Mouse (Mus musculus) forebrain, embryonic 11.5 days (tissue): ENCODE measurements at regions not wholly inside any gene's neighbourhood (a gene's known extent, or its start where the extent isn't known, plus 50 kb on each side); places are given as distances from the start of the nearest gene placed in this dataset.

Experiments
- ATAC-seq: fragments of 200-750 bp; cut with Nextera tagmentation; replicated peaks from 2 replicates; pipeline ENCODE4 v1.8.0; 2017; ENCODE audit warnings: moderate TSS enrichment; ENCODE audit not compliant: low FRiP score
- DNase-seq: peaks from one replicate; pipeline ENCODE4 v3.0.0-alpha.2; 2017; ENCODE audit warnings: low spot score
- H3K27ac ChIP-seq: fragments of 300-500 bp; sonication (generic); 2 replicates; pipeline ENCODE4 v1.5.1; 2014; ENCODE audit warnings: low read depth, low read length
- H3K27me3 ChIP-seq: fragments of 300-500 bp; sonication (generic); 2 replicates; pipeline ENCODE4 v1.6.1; 2014; ENCODE audit warnings: mild to moderate bottlenecking, low read length, mixed read lengths; ENCODE audit not compliant: control insufficient read depth, insufficient read depth
- H3K36me3 ChIP-seq: fragments of 300-500 bp; sonication (generic); 2 replicates; pipeline ENCODE4 v1.6.1; 2014; ENCODE audit warnings: mild to moderate bottlenecking, low read length, moderate library complexity, mixed read lengths; ENCODE audit not compliant: control insufficient read depth, insufficient read depth
- H3K4me1 ChIP-seq: fragments of 300-500 bp; sonication (generic); replicated peaks from 2 replicates; pipeline ENCODE4 v1.6.1; 2014; ENCODE audit warnings: low read length, mixed read lengths; ENCODE audit not compliant: control insufficient read depth, insufficient read depth
- H3K4me2 ChIP-seq: fragments of 300-500 bp; sonication (generic); 2 replicates; pipeline ENCODE4 v1.6.1; 2014; ENCODE audit warnings: low read depth, mild to moderate bottlenecking, low read length, moderate library complexity, mixed read lengths; ENCODE audit not compliant: severe bottlenecking
- H3K4me3 ChIP-seq: fragments of 300-500 bp; sonication (generic); 2 replicates; pipeline ENCODE4 v1.5.1; 2014; ENCODE audit warnings: low read depth, low read length
- H3K9ac ChIP-seq: fragments of 300-500 bp; sonication (generic); 2 replicates; pipeline ENCODE4 v1.6.1; 2014; ENCODE audit warnings: low read length
- H3K9me3 ChIP-seq: fragments of 300-500 bp; sonication (generic); 2 replicates; pipeline ENCODE4 v1.6.1; 2016; ENCODE audit warnings: low read length, mixed read lengths; ENCODE audit not compliant: control insufficient read depth
- WGBS: fragments of 180-500 bp; shearing (Covaris S2); extraction: QIAGEN DNeasy Blood & Tissue Kit; methylation state at CpG from one replicate; pipeline ENCODE4 v1.1.7; 2014; 5-methylcytosine and 5-hydroxymethylcytosine counted together

DNA sequence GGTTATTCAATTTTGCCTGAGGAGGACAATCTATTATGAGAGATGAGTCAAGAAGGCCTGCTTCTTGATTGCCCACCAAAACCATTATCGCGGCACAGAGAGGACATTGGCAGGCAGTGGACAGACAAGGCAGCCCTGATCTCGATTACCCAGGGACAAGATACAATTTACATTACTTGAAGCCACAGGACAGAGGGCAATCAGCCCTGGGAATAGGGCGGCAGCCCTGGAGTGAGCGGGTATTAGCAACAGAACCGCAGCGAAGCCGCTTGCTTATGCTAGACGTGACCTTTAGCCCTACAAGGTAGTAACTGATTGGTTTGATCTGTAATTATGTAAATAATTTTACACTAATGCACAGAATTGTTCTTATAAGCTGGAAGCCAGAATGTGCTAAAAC lies 586.0 kb upstream of the Pitx2 start:
- Histone ChIP-seq H3K27ac (no peak overlapping the region), H3K36me3 (no peaks in the 10 kb centered on the region), H3K9me3 (no peaks in the 10 kb centered on the region), H3K27me3 (no peaks in the 10 kb centered on the region), H3K4me1 (no peaks in the 10 kb centered on the region), H3K4me3 (no peak overlapping the region), H3K4me2 (no peak overlapping the region), H3K9ac (no peak overlapping the region)
- WGBS: 85% methylated on average over 9 of the region's 9 CpGs
- no peak for DNase-seq
- ATAC-seq: no peak

DNA sequence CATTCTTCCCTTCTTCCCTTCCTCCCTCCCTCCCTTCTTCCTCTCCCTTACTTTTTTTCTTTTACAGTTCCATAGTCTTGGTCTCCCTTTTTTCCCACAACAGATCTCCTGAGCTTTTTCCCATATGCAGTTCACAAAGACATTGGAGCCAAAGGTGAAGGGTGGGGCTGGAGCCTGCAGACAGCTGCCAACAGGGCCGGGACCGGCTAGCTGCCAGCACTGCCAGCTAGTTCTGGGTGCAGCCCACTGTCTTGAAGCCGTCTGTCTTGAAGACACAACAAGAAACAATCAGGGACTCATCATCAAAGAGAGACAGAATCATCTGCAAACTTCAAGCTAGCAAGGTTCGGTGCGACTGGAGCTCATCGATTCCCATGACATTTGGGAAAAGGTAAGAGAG lies 588.9 kb upstream of the Pitx2 start:
- WGBS: 81% methylated on average over 6 of the region's 6 CpGs
- ATAC-seq (no peak), DNase-seq (no peak)
- Histone ChIP-seq H3K36me3 (no peaks in the 10 kb centered on the region), H3K27me3 (no peaks in the 10 kb centered on the region), H3K4me3 (no peak overlapping the region), H3K27ac (no peak overlapping the region), H3K4me2 (no peak overlapping the region), H3K4me1 (no peaks in the 10 kb centered on the region), H3K9me3 (no peaks in the 10 kb centered on the region), H3K9ac (no peak overlapping the region)

DNA sequence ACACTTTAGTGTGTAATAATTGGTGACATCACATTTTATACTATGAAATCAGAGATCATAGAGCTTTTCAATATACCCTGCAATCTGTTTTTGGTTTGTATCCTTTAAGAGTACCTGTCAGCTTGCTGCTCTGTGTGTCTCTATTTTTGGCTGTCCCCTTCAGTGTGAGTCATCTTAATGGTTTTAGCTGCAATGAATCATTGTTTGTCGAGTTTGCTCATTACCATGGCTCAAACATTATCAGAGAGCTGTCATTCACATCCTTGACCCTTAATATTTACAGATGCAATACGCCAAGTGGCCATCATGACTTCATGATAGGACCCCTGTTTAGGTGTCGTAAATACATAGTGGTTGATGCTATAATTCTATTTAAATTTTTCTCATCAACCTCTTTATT lies 591.0 kb upstream of the Pitx2 start:
- H3K9ac ChIP-seq: no peak overlapping the region
- no peak for ATAC-seq
- no peak for DNase-seq
- no peaks in the 10 kb centered on the region for H3K4me1 ChIP-seq
- no peak overlapping the region for H3K4me2 ChIP-seq
- no peaks in the 10 kb centered on the region for H3K27me3 ChIP-seq
- no peak overlapping the region for H3K4me3 ChIP-seq
- no peak overlapping the region for H3K27ac ChIP-seq
- no peaks in the 10 kb centered on the region for H3K9me3 ChIP-seq
- 85% methylated on average over 3 of the region's 3 CpGs for WGBS
- H3K36me3 ChIP-seq: no peaks in the 10 kb centered on the region

DNA sequence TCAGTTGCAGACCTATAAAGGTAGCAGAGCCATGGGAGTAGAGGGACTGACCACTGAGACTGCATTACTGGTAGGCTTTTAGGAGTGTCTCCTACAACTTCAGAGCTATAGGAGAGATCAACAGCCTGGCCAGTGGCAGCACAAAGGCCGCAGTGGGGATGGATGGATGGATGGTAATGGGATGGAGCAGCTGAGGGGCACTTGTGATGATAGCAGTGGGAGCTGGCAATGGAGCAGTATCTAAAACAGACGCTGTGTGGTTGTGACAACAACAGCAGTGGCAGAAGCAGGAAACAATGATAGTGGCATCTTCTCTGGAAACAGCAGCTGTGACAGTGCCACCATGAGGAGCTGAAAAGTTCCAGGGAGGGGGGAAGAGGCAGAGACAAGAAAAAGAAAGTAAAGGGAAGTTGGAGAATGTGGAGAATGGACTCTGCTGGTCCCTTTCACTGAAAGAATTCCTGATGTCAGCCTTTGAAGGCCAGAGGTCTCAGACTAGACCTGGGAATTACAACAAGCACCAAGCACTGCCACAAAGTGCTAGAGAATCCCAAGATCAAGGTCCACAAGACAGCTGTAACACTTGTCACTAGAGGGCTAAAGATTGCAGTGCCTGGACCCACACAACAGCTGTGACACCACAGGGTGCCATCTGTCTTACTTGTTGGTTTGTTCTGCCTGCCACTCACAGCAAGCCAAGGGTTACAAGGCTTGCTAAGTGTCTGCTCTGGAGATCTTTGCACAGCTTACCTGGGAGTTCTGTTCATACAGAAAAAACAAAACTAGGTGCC lies 624.1 kb upstream of the Pitx2 start:
- no peaks in the 10 kb centered on the region for H3K4me1 ChIP-seq
- H3K4me2 ChIP-seq: no peak overlapping the region
- 75% methylated on average over 2 of the region's 2 CpGs for WGBS
- H3K36me3 ChIP-seq: no peaks in the 10 kb centered on the region
- no peaks in the 10 kb centered on the region for H3K9me3 ChIP-seq
- H3K9ac ChIP-seq: no peak overlapping the region
- H3K27me3 ChIP-seq: no peaks in the 10 kb centered on the region
- DNase-seq (no peak), ATAC-seq (no peak)
- no peak overlapping the region for H3K27ac ChIP-seq
- no peak overlapping the region for H3K4me3 ChIP-seq

DNA sequence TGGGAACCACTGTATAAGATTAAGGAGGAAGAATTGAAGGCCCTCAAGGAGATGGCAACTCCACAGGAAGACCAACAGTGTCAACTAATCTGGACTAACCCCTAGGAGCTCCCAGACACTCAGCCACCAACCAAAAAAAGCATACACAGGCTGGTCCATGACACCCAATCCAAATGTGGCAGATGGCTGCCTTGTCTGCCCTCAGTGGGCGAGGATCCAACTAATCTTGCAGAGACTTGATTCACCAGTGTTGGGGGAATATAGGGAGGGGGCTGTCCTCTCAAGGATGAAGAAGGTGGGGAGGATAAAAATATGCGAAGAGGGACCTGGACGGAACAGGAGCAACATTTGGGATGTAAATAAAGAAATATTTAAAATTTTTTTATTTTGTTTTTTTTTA lies 629.1 kb upstream of the Pitx2 start:
- WGBS: 91% methylated on average over 3 of the region's 3 CpGs
- ATAC-seq: no peak

DNA sequence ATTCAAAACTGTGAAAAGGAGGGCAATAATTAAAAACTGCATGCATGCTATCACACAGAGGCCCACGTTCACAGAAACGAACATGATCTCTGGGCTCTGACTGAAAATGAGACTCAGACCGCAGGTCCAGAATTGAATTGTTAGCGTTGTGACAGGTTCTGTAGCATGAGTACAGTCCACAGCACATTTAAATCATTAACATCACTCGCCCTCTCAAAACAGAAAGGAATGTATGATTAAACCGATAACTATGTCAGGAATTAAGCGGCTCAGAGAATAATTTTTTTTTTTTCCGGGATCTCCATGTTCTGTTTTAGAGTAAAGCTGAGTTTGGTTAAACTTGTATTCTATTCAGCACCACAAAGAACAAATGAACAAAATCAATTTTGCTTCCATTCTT lies 634.3 kb upstream of the Pitx2 start:
- 83% methylated on average over 8 of the region's 8 CpGs for WGBS
- DNase-seq (no peak), ATAC-seq (no peak)
- H3K36me3 ChIP-seq: no peaks in the 10 kb centered on the region
- H3K9me3 ChIP-seq: no peaks in the 10 kb centered on the region
- H3K4me3 ChIP-seq: no peak overlapping the region
- no peaks in the 10 kb centered on the region for H3K27me3 ChIP-seq
- no peak overlapping the region for H3K27ac ChIP-seq
- no peaks in the 10 kb centered on the region for H3K4me1 ChIP-seq
- H3K4me2 ChIP-seq: no peak overlapping the region
- H3K9ac ChIP-seq: no peak overlapping the region

More for the DNA sequence above, 629.1 kb upstream of the Pitx2 start:
- DNase-seq: no peak
- H3K27ac ChIP-seq: no peak overlapping the region
- H3K27me3 ChIP-seq: no peaks in the 10 kb centered on the region
- no peak overlapping the region for H3K4me2 ChIP-seq
- H3K36me3 ChIP-seq: no peaks in the 10 kb centered on the region
- no peak overlapping the region for H3K4me3 ChIP-seq
- H3K9ac ChIP-seq: no peak overlapping the region
- no peaks in the 10 kb centered on the region for H3K4me1 ChIP-seq
- H3K9me3 ChIP-seq: no peaks in the 10 kb centered on the region

DNA sequence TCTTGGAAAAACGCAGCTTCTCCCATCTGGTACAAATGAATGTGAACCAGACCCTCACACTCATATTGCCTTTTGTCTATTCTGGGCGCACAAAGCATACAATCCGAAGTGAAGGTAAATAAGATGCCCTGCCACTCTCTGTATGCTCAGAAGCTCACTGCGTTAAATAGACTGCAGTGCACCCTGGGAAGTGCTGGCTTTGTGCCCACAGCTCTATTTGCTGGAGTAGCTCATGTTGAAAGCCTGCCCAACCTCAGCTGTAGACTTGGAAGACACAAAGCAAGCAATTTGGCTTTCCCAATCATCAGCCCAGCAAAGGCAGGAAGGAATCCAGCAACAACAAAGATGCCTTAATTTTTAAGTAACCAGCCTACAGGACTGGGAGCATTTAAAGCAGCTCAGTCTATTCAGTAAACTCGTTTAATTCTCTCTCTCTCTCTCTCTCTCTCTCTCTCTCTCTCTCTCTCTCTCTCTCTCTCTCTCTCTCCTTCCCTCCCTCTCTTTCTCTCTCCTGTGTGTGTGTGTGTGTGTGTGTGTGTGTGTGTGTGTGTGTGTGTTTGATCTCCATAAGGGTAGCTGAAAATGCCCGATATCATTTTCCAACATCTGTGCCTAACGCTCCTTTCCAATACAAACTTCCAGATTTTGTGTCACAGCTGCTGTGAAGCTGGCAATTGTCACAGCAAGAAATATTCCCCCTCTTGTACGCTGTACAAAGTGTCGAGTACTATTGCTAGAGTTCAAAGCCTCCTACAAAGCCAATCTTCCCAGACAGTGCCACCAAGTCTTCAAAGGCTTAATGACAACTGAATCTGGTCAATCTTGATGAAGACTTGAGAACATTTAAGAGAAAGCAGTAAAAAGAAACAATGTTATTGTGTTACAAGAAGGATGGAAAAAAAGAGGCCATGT lies 650.5 kb upstream of the Fam241a start:
- no peak overlapping the region for H3K9ac ChIP-seq
- DNase-seq: peak; percentile 72
- H3K4me3 ChIP-seq: no peak overlapping the region
- H3K27ac ChIP-seq: peak overlapping the region; percentile 19; the same call in 1 of the 2 replicates
- no peak overlapping the region for H3K4me2 ChIP-seq
- peak; percentile 93 for ATAC-seq
- H3K27me3 ChIP-seq: no peaks in the 10 kb centered on the region
- H3K9me3 ChIP-seq: no peaks in the 10 kb centered on the region
- no peaks in the 10 kb centered on the region for H3K36me3 ChIP-seq
- no peaks in the 10 kb centered on the region; the same call in 1 of the 2 replicates for H3K4me1 ChIP-seq
- 46% methylated on average over 9 of the region's 9 CpGs for WGBS

DNA sequence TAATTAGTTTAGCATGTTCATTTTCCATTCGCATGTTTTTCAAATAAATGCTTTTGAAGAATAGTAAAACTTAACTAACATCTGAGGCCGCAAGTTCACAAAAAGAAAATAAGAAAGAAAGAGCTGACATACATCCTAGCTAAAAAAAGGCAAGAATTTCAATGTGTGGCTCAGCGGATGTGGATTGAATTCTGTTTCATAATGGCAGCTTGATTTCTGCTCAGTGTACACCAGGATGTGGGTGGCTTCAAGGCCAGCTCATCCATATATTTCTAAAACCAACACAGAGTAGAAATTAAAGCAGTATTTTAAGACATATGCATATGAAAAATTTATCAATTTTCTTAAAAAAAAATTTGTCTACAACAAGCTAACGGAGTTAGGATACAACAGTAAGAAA lies 629.3 kb upstream of the Fam241a start:
- Histone ChIP-seq H3K36me3 (no peaks in the 10 kb centered on the region), H3K4me1 (no peaks in the 10 kb centered on the region), H3K4me3 (no peak overlapping the region), H3K4me2 (no peak overlapping the region), H3K27me3 (no peaks in the 10 kb centered on the region), H3K9me3 (no peaks in the 10 kb centered on the region), H3K9ac (no peak overlapping the region), H3K27ac (no peak overlapping the region)
- WGBS: 83% methylated on average over 4 of the region's 4 CpGs
- ATAC-seq (no peak), DNase-seq (no peak)
